Mouse (Mus musculus) neural tube, embryonic 14.5 days (tissue): ENCODE results near the gene Wnt5b. TPM values are rescaled to one million over a fixed set of nuclear protein-coding genes. Genes with fewer than 3 reads are reported as not detected.
A peak's percentile ranks its signal among the peaks of the same experiment; 100 is the strongest.

ENCODE experiments used
- ATAC-seq: fragments of 200-750 bp; cut with Nextera tagmentation; 2 replicates; pipeline ENCODE4 v1.8.0; 2017; ENCODE audit warnings: low read depth, mild to moderate bottlenecking, moderate TSS enrichment, moderate library complexity
- H3K27ac ChIP-seq: fragments of 300-500 bp; sonication (generic); 2 replicates; pipeline ENCODE4 v1.5.1; 2014; ENCODE audit warnings: low read depth, mild to moderate bottlenecking, control low read depth, low read length, moderate library complexity, mixed read lengths
- H3K27me3 ChIP-seq: fragments of 300-500 bp; sonication (generic); 2 replicates; pipeline ENCODE4 v1.6.1; 2014; ENCODE audit warnings: low read length; ENCODE audit not compliant: control insufficient read depth, insufficient read depth
- H3K36me3 ChIP-seq: fragments of 300-500 bp; sonication (generic); 2 replicates; pipeline ENCODE4 v1.6.1; 2014; ENCODE audit warnings: low read length, mixed read lengths; ENCODE audit not compliant: control insufficient read depth, insufficient read depth
- H3K4me1 ChIP-seq: fragments of 300-500 bp; sonication (generic); 2 replicates; pipeline ENCODE4 v1.6.1; 2014; ENCODE audit warnings: low read length; ENCODE audit not compliant: control insufficient read depth, insufficient read depth
- H3K4me2 ChIP-seq: fragments of 300-500 bp; sonication (generic); 2 replicates; pipeline ENCODE4 v1.6.1; 2014; ENCODE audit warnings: mild to moderate bottlenecking, low read depth, low read length, control low read depth
- H3K4me3 ChIP-seq: fragments of 300-500 bp; sonication (generic); 2 replicates; pipeline ENCODE4 v1.5.1; 2014; ENCODE audit warnings: low read depth, low read length, control low read depth, mixed read lengths
- H3K9ac ChIP-seq: fragments of 300-500 bp; sonication (generic); replicated peaks from 2 replicates; pipeline ENCODE4 v1.6.1; 2014; ENCODE audit warnings: low read depth, mild to moderate bottlenecking, control low read depth, low read length, mixed read lengths
- H3K9me3 ChIP-seq: fragments of 300-500 bp; sonication (generic); 2 replicates; pipeline ENCODE4 v1.6.1; 2016; ENCODE audit warnings: low read length; ENCODE audit not compliant: control insufficient read depth
- WGBS: fragments of 180-500 bp; shearing (Covaris S2); extraction: QIAGEN DNeasy Blood & Tissue Kit; methylation state at CpG from one replicate; pipeline ENCODE4 v1.1.7; 2014; 5-methylcytosine and 5-hydroxymethylcytosine counted together
- polyA plus RNA-seq: library from polyadenylated mRNA; unstranded; fragments of >200 nt; fragmentation: Nextera tagmentation; extraction: Ambion mirVana; gene quantifications from 2 replicates; pipeline ENCODE4 v1.2.1, GENCODE M21; 2014

Wnt5b gene
- polyA plus RNA-seq, 1 experiment from 2014 or later = 2.6 TPM

DNA sequence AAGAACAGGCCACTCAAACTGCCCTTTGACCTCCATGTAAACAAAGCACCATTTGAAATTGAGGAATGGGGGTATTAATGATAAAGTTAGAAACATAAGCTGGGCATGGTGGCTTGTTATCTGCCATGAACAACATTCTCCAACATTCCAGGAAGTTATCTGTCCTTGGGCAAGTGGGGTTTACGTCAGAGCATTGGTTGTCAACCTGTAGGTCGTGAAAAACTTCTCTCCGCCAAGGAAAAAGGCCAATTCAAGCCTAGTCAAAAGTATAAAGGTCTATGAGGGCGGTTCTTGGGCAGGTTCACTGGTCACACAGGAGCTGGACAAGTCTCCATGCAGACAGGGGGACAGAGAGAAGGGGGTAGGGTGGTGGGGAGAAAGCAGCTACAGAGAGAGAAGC lies 123.1 kb downstream of the Wnt5b start:
- Histone ChIP-seq H3K27me3 (no peaks in the 10 kb centered on the region), H3K9ac (no peak overlapping the region), H3K36me3 (no peaks in the 10 kb centered on the region), H3K4me2 (no peak overlapping the region), H3K4me3 (no peak overlapping the region), H3K4me1 (no peaks in the 10 kb centered on the region), H3K27ac (no peak overlapping the region), H3K9me3 (no peaks in the 10 kb centered on the region)
- WGBS = 92% methylated on average over 4 of the region's 4 CpGs
- ATAC-seq = no peak

DNA sequence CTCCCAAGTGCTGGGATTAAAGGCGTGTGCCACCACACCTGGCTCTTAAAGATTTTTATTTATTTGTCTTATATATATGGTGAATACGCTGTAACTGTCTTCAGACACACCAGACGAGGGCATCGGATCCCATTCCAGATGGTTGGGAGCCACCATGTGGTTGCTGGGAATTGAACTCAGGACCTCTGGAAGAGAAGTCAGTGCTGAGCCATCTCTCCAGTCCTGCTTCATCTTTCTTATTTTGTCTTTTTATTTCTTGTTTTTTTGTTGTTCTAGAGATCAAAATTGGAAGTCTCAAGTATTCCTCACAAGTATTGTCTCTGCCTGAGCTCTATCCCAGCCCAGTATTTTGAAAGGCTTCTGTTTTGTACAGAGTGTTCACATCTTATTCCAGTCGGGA lies 123.8 kb downstream of the Wnt5b start:
- H3K9me3 ChIP-seq = no peaks in the 10 kb centered on the region
- no peak overlapping the region for H3K27ac ChIP-seq
- H3K4me3 ChIP-seq = no peak overlapping the region
- WGBS = 91% methylated on average over 5 of the region's 5 CpGs
- no peak for ATAC-seq
- H3K4me1 ChIP-seq = no peaks in the 10 kb centered on the region
- H3K27me3 ChIP-seq = no peaks in the 10 kb centered on the region
- H3K4me2 ChIP-seq = no peak overlapping the region
- no peak overlapping the region for H3K9ac ChIP-seq
- no peaks in the 10 kb centered on the region for H3K36me3 ChIP-seq

DNA sequence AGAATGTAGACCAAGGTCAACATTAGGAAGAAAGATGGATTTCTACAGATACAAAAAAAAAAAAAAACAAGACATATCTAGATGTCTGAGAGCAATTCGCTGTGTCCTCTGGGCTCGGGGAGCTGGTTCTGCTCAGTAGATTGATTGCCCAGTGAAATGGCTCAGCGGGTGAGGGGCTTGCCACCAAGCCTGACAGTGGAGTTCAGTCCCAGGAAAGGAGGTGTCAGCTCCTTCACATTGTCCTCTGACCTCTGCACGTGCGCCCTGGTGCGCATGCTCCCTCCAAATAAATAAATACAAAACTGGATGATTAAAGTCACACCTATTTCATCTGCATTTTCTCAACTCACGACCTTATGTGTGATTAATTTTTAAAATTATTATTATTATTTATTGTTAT lies 124.7 kb downstream of the Wnt5b start:
- WGBS = 21% methylated on average over 7 of the region's 7 CpGs

DNA sequence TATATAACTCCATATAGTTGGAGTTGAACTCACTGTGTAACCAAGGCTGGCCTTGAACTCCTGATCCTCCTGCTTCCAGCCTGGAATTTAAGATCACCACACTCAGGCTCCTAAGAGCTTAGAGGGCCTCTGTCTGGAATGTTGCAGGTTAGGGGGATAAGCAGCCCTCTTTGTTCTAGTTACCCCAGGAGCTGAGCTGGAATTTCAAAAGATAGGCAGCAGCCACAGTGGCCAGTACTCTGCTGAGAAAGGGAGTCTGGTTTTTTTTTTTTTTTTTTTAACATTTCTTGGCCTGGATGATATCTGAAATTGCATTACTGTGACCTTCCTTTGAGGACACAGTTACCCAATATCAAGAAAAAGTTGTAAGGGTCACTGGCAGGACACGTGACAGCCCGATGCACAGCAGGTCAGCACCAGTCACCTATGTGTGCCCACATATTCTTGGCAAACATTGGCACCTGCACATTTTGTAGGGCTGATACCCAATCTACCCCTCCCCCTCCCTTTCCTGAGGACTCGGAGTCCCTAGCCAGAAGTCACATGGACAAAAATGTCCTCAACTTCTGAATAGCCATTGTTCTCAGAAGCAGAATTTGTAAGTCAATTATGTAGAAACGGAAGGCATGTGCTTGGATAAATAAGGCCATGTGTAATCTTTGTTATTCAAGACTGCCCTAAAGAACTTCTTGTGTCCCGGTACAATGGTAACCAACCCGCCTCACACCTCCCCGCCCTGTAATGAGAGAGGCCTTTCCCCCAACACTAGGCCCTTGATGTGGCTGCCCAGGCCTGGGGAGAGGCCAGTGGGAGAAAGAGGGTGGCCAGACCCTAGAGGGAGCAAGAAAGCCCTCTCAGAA lies 125.5 kb downstream of the Wnt5b start:
- Histone ChIP-seq H3K4me2 (no peak overlapping the region), H3K36me3 (no peaks in the 10 kb centered on the region), H3K27ac (no peak overlapping the region), H3K27me3 (no peaks in the 10 kb centered on the region), H3K4me1 (no peaks in the 10 kb centered on the region), H3K4me3 (no peak overlapping the region), H3K9ac (no peak overlapping the region), H3K9me3 (no peaks in the 10 kb centered on the region)
- peak; percentile 54; the same call in 1 of the 2 replicates for ATAC-seq
- WGBS = 19% methylated on average over 7 of the region's 7 CpGs

More for the DNA sequence above, 124.7 kb downstream of the Wnt5b start:
- H3K4me1 ChIP-seq = no peaks in the 10 kb centered on the region
- no peak overlapping the region for H3K9ac ChIP-seq
- H3K4me3 ChIP-seq = no peak overlapping the region
- H3K36me3 ChIP-seq = no peaks in the 10 kb centered on the region
- no peak overlapping the region for H3K4me2 ChIP-seq
- no peak overlapping the region for H3K27ac ChIP-seq
- ATAC-seq = no peak
- H3K9me3 ChIP-seq = no peaks in the 10 kb centered on the region
- H3K27me3 ChIP-seq = no peaks in the 10 kb centered on the region

DNA sequence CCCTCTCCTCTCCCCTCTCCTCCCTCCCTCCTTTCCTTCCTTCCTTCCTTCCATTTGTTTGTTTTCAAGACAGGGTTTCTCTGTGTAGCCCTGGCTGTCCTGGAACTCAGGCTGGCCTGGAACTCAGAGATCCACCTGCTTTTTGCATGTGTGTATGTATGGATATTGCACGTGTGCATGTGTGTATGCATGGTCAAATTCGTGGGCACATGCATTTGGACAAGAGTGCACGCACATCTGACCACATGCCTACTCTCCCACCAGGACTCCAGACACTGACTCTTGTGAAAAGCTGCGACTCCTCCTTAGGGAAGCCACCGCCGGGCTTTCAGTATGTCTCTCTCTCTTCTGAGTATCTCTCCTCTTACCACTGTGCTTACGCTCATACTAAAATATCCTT lies 126.3 kb downstream of the Wnt5b start:
- WGBS = 64% methylated on average over 7 of the region's 7 CpGs
- no peak for ATAC-seq
- Histone ChIP-seq H3K27ac (no peak overlapping the region), H3K4me1 (no peaks in the 10 kb centered on the region), H3K9ac (no peak overlapping the region), H3K27me3 (no peaks in the 10 kb centered on the region), H3K4me3 (no peak overlapping the region), H3K9me3 (no peaks in the 10 kb centered on the region), H3K4me2 (no peak overlapping the region), H3K36me3 (no peaks in the 10 kb centered on the region)

DNA sequence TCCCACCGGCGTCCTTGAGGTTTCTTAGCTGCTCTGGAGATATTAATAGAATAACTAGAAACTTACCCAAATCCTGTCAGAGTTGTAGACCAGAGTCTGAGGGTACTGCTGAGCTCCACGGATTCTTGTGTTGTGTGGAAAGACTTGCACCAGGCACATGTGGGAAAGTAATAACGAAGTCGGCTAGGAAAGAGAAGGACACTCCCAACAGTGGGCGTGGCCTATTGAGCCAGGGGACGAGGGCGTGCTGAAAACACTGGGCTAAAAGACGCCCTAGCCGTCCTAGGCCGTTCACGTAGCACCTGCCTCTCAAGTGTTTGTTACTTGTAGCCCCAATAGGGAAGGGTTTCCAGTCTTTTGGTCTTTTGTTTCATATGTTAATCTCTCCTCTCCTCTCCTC lies 126.8 kb downstream of the Wnt5b start, which contains the start of gene Adipor2:
Adipor2 (minus strand) TSS at position 351 of the 400 bp plus-strand sequence.
- Histone ChIP-seq H3K4me1 (no peaks in the 10 kb centered on the region), H3K27me3 (no peaks in the 10 kb centered on the region), H3K4me2 (no peak within 1 kb of the TSS), H3K27ac (no peak within 1 kb of the TSS), H3K9me3 (no peaks in the 10 kb centered on the region), H3K4me3 (no peak within 1 kb of the TSS), H3K36me3 (no peaks in the 10 kb centered on the region), H3K9ac (no peak within 1 kb of the TSS)
- peak; percentile 28; the same call in 1 of the 2 replicates for ATAC-seq
- WGBS = 6% methylated on average over 12 of the region's 12 CpGs

DNA sequence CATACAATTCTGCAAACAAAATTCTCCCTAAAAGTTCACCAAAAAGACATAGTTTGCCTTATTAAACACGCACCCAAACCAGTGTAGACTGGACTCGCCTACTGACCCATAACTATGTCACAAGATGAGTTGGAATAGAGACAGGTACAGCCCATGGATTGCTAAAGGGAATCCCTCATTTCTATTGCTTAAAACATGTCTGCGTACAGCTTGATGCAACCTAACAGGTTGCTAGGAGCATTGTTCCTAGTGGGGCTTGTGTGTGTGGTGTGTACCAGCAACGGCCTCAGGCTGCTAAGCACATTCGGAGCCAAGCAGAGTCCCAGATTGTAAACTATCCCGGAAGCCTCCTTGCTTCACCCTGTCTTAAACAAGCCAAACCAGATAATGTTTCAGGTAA lies 127.5 kb downstream of the Wnt5b start:
- Histone ChIP-seq H3K9me3 (no peaks in the 10 kb centered on the region), H3K9ac (no peak overlapping the region), H3K27ac (no peak overlapping the region), H3K36me3 (no peaks in the 10 kb centered on the region), H3K27me3 (no peaks in the 10 kb centered on the region), H3K4me1 (no peaks in the 10 kb centered on the region), H3K4me3 (no peak overlapping the region), H3K4me2 (no peak overlapping the region)
- ATAC-seq = no peak
- 63% methylated on average over 6 of the region's 6 CpGs for WGBS

DNA sequence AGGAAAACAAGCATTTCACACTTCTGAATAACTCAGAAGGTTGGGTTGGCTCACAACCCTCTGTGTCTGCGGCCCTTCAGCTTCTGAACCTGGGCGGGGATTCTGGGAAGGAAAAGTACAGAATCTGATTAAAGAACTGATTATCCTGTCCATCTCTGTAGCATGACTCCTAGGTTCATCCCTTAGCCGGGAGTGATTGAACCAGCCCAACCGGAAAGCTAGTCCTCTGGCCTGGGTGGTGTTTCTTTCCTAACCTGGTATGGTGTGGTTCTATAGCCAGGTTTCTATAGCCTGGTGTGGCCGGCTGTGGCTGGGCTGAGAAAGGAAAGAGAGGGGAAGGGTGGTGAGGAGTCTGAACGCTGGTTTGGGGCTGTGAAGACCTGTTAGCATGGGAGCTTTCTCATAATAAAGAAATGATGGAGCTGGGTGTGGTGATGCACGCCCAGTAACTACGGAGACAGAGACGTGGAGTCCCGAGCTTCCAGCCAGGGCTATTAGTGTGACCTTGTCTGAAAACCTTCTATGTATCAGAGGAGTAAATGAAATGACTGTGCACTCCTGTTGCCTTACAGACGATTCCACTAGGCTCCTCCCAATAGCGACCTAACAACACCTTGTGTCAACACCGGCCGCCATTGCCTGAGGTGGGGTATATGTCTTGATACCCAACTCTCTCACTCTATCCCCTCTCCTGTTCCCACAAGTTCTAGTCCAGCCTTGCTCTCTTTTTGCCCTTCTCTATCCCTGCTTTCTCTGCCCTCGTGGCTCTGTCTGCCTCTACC lies 129.7 kb downstream of the Wnt5b start:
- WGBS = 88% methylated on average over 15 of the region's 15 CpGs
- H3K27ac ChIP-seq = no peak overlapping the region
- no peak for ATAC-seq
- no peak overlapping the region for H3K4me2 ChIP-seq
- no peaks in the 10 kb centered on the region for H3K36me3 ChIP-seq
- no peak overlapping the region for H3K4me3 ChIP-seq
- no peak overlapping the region for H3K9ac ChIP-seq
- H3K9me3 ChIP-seq = no peaks in the 10 kb centered on the region
- H3K27me3 ChIP-seq = no peaks in the 10 kb centered on the region
- H3K4me1 ChIP-seq = no peaks in the 10 kb centered on the region

DNA sequence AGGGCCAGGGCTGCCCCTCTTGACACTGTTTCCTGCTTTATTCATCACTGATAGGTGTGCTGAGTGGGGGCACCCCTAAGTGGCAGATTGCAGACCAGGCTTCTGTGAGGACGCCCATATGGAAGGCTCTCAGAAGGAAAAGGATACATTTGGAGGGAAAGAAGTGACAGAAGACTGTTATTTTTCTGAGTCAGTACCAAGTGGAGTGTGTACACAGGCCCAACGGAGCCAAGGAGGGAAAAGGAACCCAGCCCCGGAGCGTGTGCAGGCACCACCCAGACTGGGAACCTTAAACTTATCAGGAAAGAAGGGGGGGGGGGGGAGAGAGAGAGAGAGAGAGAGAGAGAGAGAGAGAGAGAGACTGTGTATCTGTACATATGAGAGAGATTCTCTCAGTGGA lies 131.6 kb downstream of the Wnt5b start:
- Histone ChIP-seq H3K9me3 (no peaks in the 10 kb centered on the region), H3K9ac (no peak overlapping the region), H3K27me3 (no peaks in the 10 kb centered on the region), H3K36me3 (no peaks in the 10 kb centered on the region), H3K4me2 (no peak overlapping the region), H3K4me3 (no peak overlapping the region), H3K27ac (no peak overlapping the region), H3K4me1 (0 out of 2 replicates have a peak, but pooled peaks cover 2% of the 10 kb centered on the region)
- no peak for ATAC-seq
- WGBS = 95% methylated on average over 4 of the region's 4 CpGs
